Mouse (Mus musculus): ENCODE data around the gene Nos1ap.

DNA sequence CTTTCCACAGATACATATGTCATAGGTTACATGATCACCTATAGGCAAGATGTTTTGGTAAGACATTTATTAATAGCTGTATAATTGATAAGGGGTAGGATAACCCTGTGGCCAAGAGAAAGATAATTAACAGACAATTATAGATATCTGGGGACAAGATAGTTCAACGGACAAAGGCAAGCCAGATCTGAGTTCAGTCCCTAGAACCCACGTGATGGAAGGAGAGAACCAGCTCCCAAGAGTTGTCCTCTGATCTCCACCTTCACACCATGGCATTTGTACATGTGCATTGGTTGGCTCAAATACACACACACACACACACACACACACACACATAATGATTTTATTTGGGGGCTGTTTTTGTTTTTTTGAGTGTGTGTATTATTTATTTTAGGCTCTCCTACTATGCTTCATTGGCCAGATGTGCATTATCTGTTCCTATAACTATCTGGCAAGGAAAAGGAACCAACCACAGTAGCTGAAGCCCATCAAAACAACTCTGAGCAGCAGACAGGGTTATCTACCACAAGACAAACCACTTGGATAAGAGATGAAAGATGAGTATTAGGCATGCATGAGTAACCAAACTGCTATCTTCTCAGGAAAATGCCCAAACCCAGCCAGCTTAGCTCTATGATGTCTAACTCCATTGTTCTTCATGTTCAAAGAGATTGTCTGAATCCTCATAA is 30.2 kb upstream of the Nos1ap start:
- TF ChIP-seq CTCF (IDR thresholded peaks at IDR 0.05; ENCODE audit: borderline replicate concordance, insufficient read depth, low read depth, low read length): no peak
- no peak for TF ChIP-seq POLR2A (IDR thresholded peaks at IDR 0.05; ENCODE audit: borderline replicate concordance, insufficient read depth, low read length)

All from cerebellum, adult 2 months (tissue).